Mouse (Mus musculus) monocyte, adult 59 days (primary cell): ENCODE data around the gene Pnn. TPM values are rescaled to one million over a fixed set of nuclear protein-coding genes. Genes with fewer than 3 reads are reported as not detected.

ENCODE experiments used
- total RNA-seq, 2 experiments: library from RNA; stranded (reverse); gene quantifications; one replicate each; pipeline ENCODE4 v1.2.4; 2023

The Pnn gene
- total RNA-seq = 10 to 100 TPM; 43.3 to 58.6 TPM

GRCm38 (mm10) chr12:59066448-59067077 lies at the start of gene Pnn:
TSS of gene Pnn (plus strand) at chr12:59066884.

GRCm38 (mm10) chr12:59060993-59061595 lies 5.6 kb upstream of the Pnn start, which contains the start of gene Trappc6b:
TSS of gene Trappc6b (minus strand) at chr12:59061472.

DNA sequence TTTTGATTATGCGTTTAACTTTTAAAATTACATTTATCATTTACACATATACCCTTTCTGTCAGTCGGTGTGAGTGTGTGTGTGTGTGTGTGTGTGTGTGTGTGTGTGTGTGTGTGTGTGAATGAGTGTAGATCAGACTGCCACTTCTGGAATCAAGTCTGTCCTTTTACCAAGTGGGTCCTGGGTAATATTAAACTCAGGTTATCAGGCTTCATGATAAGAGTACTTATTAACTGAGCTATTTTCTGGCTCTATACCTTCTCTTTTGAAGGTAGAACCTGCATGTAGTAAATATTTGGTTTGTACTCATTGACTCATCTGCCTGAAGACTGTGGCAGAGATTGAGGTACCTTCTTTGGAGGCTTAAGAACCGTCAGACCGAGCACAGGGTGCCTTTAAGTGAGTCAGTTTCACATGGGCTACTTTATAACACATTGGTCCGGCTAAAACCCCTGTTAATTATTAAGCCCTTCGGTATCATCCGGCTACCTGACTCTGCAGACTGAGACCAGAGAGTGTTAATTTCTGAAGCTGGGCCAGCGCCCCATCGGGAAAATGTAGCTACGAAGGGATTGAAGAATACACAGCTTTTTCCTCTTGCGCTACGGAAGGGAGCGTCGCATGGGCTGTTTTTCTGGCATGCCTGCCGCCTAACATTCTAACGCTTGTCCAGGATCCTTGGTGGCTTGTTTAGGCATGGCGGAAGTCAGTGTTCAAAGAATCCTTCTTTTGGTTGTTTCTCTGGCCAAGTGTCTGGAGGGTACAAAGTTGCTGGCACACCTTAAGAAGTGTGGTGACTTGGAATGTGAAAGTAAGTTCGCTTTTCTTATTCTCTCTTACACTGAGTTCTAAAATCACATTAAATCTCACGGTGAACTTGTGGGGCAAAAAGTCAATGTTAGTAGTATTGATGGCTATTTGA lies 28.7 kb downstream of the Pnn start, which contains the start of gene Mia2:
TSS of gene Mia2 (plus strand) at position 696 of the 922 bp plus-strand sequence.

Other genes with a start within 250 kb of the Pnn start
- 10 to 100 TPM; 22.8 to 24.9 TPM for gene Sec23a, start 54.9 kb upstream of the Pnn start, total RNA-seq
- 10 to 100 TPM in 1 of 2 experiments, 1 to 10 TPM in 1; 7.4 to 10.5 TPM for gene Gemin2, start 53.5 kb upstream of the Pnn start, total RNA-seq
- gene Trappc6b, start 5.4 kb upstream of the Pnn start, total RNA-seq = 10 to 100 TPM; 55.4 to 57.5 TPM
- 100 to 1,000 TPM; 254 to 256 TPM for gene Mia2, start 28.9 kb downstream of the Pnn start, total RNA-seq
- gene Fbxo33, start 152.8 kb downstream of the Pnn start, total RNA-seq = 10 to 100 TPM; 33.8 to 37.7 TPM